Mouse (Mus musculus): Measurements from ENCODE around the gene 4930442H23Rik. TPM values are rescaled to one million over a fixed set of nuclear protein-coding genes. Genes with fewer than 3 reads are reported as not detected.

The 4930442H23Rik gene
- polyA plus RNA-seq, 1 experiment, result not detected

DNA sequence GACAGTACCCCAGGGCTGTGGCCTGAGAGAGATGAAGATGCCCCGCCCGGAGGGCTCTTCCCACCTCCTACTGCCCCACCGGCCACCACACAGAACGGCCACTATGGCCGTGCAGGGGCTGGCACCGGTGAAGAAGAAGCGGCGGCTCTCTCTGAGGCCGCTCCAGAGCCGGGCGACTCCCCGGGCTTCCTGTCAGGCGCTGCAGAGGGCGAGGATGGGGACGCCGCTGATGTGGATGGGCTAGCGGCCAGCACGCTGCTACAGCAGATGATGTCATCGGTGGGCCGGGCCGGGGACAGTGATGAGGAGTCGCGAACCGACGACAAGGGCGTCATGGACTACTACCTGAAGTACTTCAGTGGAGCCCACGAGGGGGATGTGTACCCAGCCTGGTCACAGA, 39.0 kb downstream of the 4930442H23Rik start:
- H3K4me1 ChIP-seq (ENCODE audit: control insufficient read depth, insufficient read depth, insufficient read length, low read length), result peaks cover 60% of the 10 kb centered on the region
- H3K27me3 ChIP-seq (ENCODE audit: control insufficient read depth, insufficient read depth, low read length), result no peaks in the 10 kb centered on the region
- 80% methylated on average over 27 of the region's 27 CpGs for WGBS
- TF ChIP-seq POLR2A (IDR thresholded peaks at IDR 0.05; ENCODE audit: low read depth, low read length) (no peak), CTCF (IDR thresholded peaks at IDR 0.05; ENCODE audit: extremely low read depth, insufficient read length, insufficient replicate concordance, low read depth, low read length) (no peak)
- no peak overlapping the region for H3K27ac ChIP-seq (ENCODE audit: insufficient read depth, low read depth, low read length)
- peaks cover 62% of the 10 kb centered on the region for H3K36me3 ChIP-seq (ENCODE audit: control insufficient read depth, insufficient read depth, low read length)
- no peak overlapping the region for H3K4me3 ChIP-seq (ENCODE audit: low read depth, low read length)

DNA sequence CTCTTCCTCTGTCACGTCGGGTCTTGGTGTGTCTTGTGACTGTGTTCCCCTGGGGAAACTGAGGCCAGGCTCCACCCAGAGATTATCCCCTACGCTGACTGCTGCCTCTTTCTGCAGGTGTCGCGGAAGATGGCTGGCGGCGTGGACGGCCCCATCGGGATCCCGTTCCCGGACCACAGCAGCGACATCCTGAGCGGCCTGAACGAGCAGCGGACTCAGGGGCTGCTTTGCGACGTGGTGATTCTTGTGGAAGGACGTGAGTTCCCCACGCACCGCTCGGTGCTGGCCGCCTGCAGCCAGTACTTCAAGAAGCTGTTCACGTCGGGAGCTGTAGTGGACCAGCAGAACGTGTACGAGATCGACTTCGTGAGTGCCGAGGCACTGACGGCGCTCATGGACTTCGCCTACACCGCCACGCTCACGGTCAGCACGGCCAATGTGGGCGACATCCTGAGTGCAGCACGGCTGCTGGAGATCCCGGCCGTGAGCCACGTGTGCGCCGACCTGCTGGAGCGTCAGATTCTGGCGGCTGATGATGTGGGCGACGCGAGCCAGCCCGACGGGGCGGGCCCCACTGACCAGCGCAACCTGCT, 39.7 kb downstream of the 4930442H23Rik start:
- Histone ChIP-seq H3K36me3 (ENCODE audit: control insufficient read depth, insufficient read depth, low read length) (peaks cover 55% of the 10 kb centered on the region), H3K27me3 (ENCODE audit: control insufficient read depth, insufficient read depth, low read length) (no peaks in the 10 kb centered on the region), H3K4me1 (ENCODE audit: control insufficient read depth, insufficient read depth, insufficient read length, low read length) (peaks cover 65% of the 10 kb centered on the region), H3K27ac (ENCODE audit: insufficient read depth, low read depth, low read length) (no peak overlapping the region), H3K4me3 (ENCODE audit: low read depth, low read length) (no peak overlapping the region)
- 95% methylated on average over 52 of the region's 52 CpGs for WGBS
- TF ChIP-seq CTCF (IDR thresholded peaks at IDR 0.05; ENCODE audit: extremely low read depth, insufficient read length, insufficient replicate concordance, low read depth, low read length), result no peak

DNA sequence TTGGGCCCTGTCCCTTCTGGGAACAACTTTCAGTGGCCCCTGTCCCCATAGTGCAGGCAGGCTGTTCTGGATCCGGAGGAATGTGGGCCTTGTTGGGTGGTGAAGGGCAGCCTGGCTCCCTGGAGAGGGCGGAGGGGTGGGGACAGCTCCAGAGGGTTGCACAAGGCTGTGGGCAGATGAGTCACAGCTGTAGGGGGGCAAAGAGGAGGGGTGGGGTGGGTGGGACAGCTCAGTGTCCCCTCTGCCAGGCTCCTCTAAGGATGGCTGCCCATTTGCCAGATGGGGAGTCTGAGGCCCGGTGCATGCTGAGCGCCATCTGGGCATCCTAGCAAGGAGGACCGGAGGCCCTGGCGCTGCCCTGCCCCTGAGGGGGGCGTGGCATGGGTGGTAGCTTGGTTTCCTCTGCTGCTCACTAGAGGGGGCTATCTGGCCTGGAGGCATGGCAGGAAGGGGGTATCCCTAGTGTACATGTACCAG, 40.5 kb downstream of the 4930442H23Rik start:
- 73% methylated on average over 7 of the region's 7 CpGs for WGBS
- Histone ChIP-seq H3K4me3 (ENCODE audit: low read depth, low read length) (peak overlapping the region; percentile 1; the same call in 1 of the 2 replicates), H3K27me3 (ENCODE audit: control insufficient read depth, insufficient read depth, low read length) (no peaks in the 10 kb centered on the region), H3K36me3 (ENCODE audit: control insufficient read depth, insufficient read depth, low read length) (peaks cover 48% of the 10 kb centered on the region), H3K27ac (ENCODE audit: insufficient read depth, low read depth, low read length) (peak overlapping the region; percentile 57), H3K4me1 (ENCODE audit: control insufficient read depth, insufficient read depth, insufficient read length, low read length) (peaks cover 65% of the 10 kb centered on the region)
- TF ChIP-seq POLR2A (IDR thresholded peaks at IDR 0.05; ENCODE audit: low read depth, low read length) (no peak), CTCF (IDR thresholded peaks at IDR 0.05; ENCODE audit: extremely low read depth, insufficient read length, insufficient replicate concordance, low read depth, low read length) (no peak)

- Histone ChIP-seq H3K27ac (ENCODE audit: insufficient read depth, low read depth, low read length) (peak overlapping the region; percentile 57), H3K36me3 (ENCODE audit: control insufficient read depth, insufficient read depth, low read length) (peaks cover 42% of the 10 kb centered on the region), H3K4me1 (ENCODE audit: control insufficient read depth, insufficient read depth, insufficient read length, low read length) (peaks cover 65% of the 10 kb centered on the region), H3K27me3 (ENCODE audit: control insufficient read depth, insufficient read depth, low read length) (no peaks in the 10 kb centered on the region), H3K4me3 (ENCODE audit: low read depth, low read length) (peak overlapping the region; percentile 28)
- 29% methylated on average over 5 of the region's 5 CpGs for WGBS
- no peak for TF ChIP-seq POLR2A (IDR thresholded peaks at IDR 0.05; ENCODE audit: low read depth, low read length)
- TF ChIP-seq CTCF (IDR thresholded peaks at IDR 0.05; ENCODE audit: extremely low read depth, insufficient read length, insufficient replicate concordance, low read depth, low read length), result no peak
These were observed 41.1 kb downstream of the 4930442H23Rik start for GRCm38 (mm10) chr10:81142551-81142981.

DNA sequence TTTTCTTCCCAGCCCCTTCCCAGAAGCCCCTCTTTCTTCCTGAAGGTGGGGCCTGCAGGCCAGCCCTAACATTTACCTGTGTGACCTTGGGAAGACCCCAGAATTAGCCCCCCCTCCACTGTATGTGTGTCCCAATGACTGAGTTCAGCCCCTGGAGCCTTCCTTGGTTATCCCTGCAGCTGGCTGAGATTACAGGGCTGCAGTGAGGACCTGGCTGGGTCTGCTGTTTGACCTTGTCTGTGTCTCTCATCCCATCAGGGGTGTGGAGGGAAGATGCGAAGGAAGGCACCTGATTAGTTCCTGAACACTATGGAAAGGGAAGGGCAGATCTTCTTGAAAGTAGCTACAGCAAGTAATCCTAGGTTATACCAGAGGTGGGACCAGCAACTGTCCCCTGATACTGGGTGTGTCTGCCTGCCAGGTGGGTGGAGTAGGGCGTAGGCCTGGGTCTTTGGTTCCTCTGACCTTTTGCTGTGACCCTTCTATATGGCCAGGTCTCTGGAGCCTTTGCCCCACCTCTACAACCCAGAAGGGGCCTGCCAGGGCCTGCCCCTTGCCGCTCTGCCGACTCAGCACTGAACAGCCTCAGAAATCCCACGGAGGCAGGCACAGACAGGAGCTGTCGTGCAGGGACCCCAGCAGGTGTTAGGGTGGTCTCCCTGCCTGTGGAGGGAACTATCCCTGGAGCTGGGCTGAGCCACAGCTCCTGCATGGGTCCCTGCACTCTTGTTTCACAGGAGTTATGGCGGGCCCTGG, 42.0 kb downstream of the 4930442H23Rik start:
- Histone ChIP-seq H3K4me1 (ENCODE audit: control insufficient read depth, insufficient read depth, insufficient read length, low read length) (peaks cover 60% of the 10 kb centered on the region), H3K4me3 (ENCODE audit: low read depth, low read length) (peak overlapping the region; percentile 91), H3K36me3 (ENCODE audit: control insufficient read depth, insufficient read depth, low read length) (peaks cover 32% of the 10 kb centered on the region), H3K27ac (ENCODE audit: insufficient read depth, low read depth, low read length) (peak overlapping the region; percentile 98), H3K27me3 (ENCODE audit: control insufficient read depth, insufficient read depth, low read length) (no peaks in the 10 kb centered on the region)
- 25% methylated on average over 7 of the region's 7 CpGs for WGBS
- TF ChIP-seq POLR2A (IDR thresholded peaks at IDR 0.05; ENCODE audit: low read depth, low read length), result peak; percentile 21; the same call in 1 of the 2 replicates
- no peak for TF ChIP-seq CTCF (IDR thresholded peaks at IDR 0.05; ENCODE audit: extremely low read depth, insufficient read length, insufficient replicate concordance, low read depth, low read length)

- peaks cover 56% of the 10 kb centered on the region for H3K4me1 ChIP-seq (ENCODE audit: control insufficient read depth, insufficient read depth, insufficient read length, low read length)
- H3K4me3 ChIP-seq (ENCODE audit: low read depth, low read length), result peak overlapping the region; percentile 91
- peak overlapping the region; percentile 98 for H3K27ac ChIP-seq (ENCODE audit: insufficient read depth, low read depth, low read length)
- peaks cover 25% of the 10 kb centered on the region for H3K36me3 ChIP-seq (ENCODE audit: control insufficient read depth, insufficient read depth, low read length)
- WGBS, result 13% methylated on average over 10 of the region's 10 CpGs
- H3K27me3 ChIP-seq (ENCODE audit: control insufficient read depth, insufficient read depth, low read length), result no peaks in the 10 kb centered on the region
- no peak for TF ChIP-seq CTCF (IDR thresholded peaks at IDR 0.05; ENCODE audit: extremely low read depth, insufficient read length, insufficient replicate concordance, low read depth, low read length)
These were observed 42.8 kb downstream of the 4930442H23Rik start for GRCm38 (mm10) chr10:81140717-81141454.

DNA sequence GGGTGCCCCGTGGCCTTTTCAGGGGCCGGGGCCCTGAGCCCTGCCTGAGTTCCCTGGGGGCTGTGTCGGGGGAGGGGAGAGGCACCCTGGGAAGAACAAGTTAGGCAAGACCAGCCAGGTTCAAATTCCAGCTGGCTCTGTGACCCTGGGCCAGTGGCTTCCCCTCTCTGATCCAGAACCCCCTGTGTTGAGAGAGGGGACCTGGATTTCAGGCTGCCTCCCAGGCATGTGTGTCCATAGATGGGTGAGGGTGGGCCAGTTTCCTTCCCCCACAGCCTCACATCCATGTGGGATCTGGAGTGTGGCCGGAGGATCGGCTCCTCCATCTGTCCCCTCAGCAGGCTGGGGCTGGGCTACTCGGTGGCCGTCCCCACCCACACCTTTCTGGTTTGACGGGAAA, 43.6 kb downstream of the 4930442H23Rik start:
- peak overlapping the region; percentile 88 for H3K27ac ChIP-seq (ENCODE audit: insufficient read depth, low read depth, low read length)
- peaks cover 16% of the 10 kb centered on the region for H3K36me3 ChIP-seq (ENCODE audit: control insufficient read depth, insufficient read depth, low read length)
- peak overlapping the region; percentile 91 for H3K4me3 ChIP-seq (ENCODE audit: low read depth, low read length)
- TF ChIP-seq CTCF (IDR thresholded peaks at IDR 0.05; ENCODE audit: extremely low read depth, insufficient read length, insufficient replicate concordance, low read depth, low read length), result no peak
- no peak for TF ChIP-seq POLR2A (IDR thresholded peaks at IDR 0.05; ENCODE audit: low read depth, low read length)
- H3K4me1 ChIP-seq (ENCODE audit: control insufficient read depth, insufficient read depth, insufficient read length, low read length), result peaks cover 49% of the 10 kb centered on the region
- 11% methylated on average over 8 of the region's 8 CpGs for WGBS
- no peaks in the 10 kb centered on the region for H3K27me3 ChIP-seq (ENCODE audit: control insufficient read depth, insufficient read depth, low read length)
